In genomic region chr11:22964401-22964800, GRCm38 (mm10) we compare ENCODE assay signal across 24 mouse cellular contexts. TPM values are rescaled to one million over a fixed set of nuclear protein-coding genes. Genes with fewer than 3 reads are reported as not detected.
A peak's percentile ranks its signal among the peaks of the same experiment; 100 is the strongest.
DNase-seq lines count a peak whose midpoint lies in the region; ATAC-seq and TF ChIP-seq lines count a peak whose summit lies in the region.
"Had no signal": no experiment of that assay in that cellular context is flagged by ENCODE, and none has a peak within 500 bp of the region (broad histone marks: within the 10 kb centered on the region; RNA-seq: fewer than 3 reads in every experiment).

No protein-coding gene starts in this region.

- no peak overlapping the region for H3K27ac ChIP-seq in embryonic facial prominence, embryonic 14.5 days (replicated peaks; ENCODE audit: low read depth, low read length)
- H3K27ac ChIP-seq in embryonic facial prominence, embryonic 10.5 days (replicated peaks) = no peak overlapping the region
- H3K27ac ChIP-seq in layer of hippocampus, adult 2 months = peak overlapping the region; percentile 61
- no peak overlapping the region for H3K27ac ChIP-seq in liver, embryonic 15.5 days (replicated peaks)
- H3K27ac ChIP-seq in liver, embryonic 11.5 days (ENCODE audit: low read depth, low read length) = no peak overlapping the region
- H3K27ac ChIP-seq: embryonic facial prominence, embryonic 12.5 days; forebrain, embryonic 12.5 days; forebrain, embryonic 15.5 days; hindbrain, embryonic 10.5 days; hindbrain, embryonic 13.5 days had no signal

- peak; percentile 8 for DNase-seq in embryonic facial prominence, embryonic 14.5 days (ENCODE audit: low spot score)
- DNase-seq in embryonic facial prominence, embryonic 10.5 days (ENCODE audit: low spot score) = no peak
- DNase-seq in layer of hippocampus, adult 2 months (ENCODE audit: low spot score in 2 of 2) = no peak
- no peak for DNase-seq in layer of hippocampus, postnatal 36 days
- no peak for DNase-seq in liver, embryonic 11.5 days (ENCODE audit: low spot score)
- DNase-seq in NIH3T3 (ENCODE audit: low read depth) = peak; percentile 9
- DNase-seq in natural killer cell, adult 2 months (ENCODE audit: low spot score in 2 of 2) = no peak
- DNase-seq: adrenal gland, postnatal 10 days; adrenal gland, postnatal 36 days; cerebellum, adult 18-20 months; cerebellum, adult 9-10 months; cerebellum, postnatal 14 days; gastrocnemius, postnatal 10 days; gastrocnemius, postnatal 36 days had no signal

- peaks cover 12% of the 10 kb centered on the region; the same call in 1 of the 2 replicates for H3K36me3 ChIP-seq in embryonic facial prominence, embryonic 14.5 days (ENCODE audit: control insufficient read depth, insufficient read depth, low read length)
- peaks cover 24% of the 10 kb centered on the region for H3K36me3 ChIP-seq in embryonic facial prominence, embryonic 10.5 days (replicated peaks)
- peaks cover 11% of the 10 kb centered on the region for H3K36me3 ChIP-seq in liver, embryonic 15.5 days (replicated peaks)
- no peaks in the 10 kb centered on the region for H3K36me3 ChIP-seq in liver, embryonic 11.5 days (ENCODE audit: control insufficient read depth, insufficient read depth, low read length)

- H3K9ac ChIP-seq in embryonic facial prominence, embryonic 14.5 days (ENCODE audit: low read depth, low read length) = no peak overlapping the region
- no peak overlapping the region for H3K9ac ChIP-seq in liver, embryonic 15.5 days
- no peak overlapping the region for H3K9ac ChIP-seq in liver, embryonic 11.5 days (ENCODE audit: low read depth, low read length)
- H3K9ac ChIP-seq: embryonic facial prominence, embryonic 12.5 days; forebrain, embryonic 12.5 days; forebrain, embryonic 15.5 days; hindbrain, embryonic 13.5 days had no signal

- no peaks in the 10 kb centered on the region for H3K27me3 ChIP-seq in embryonic facial prominence, embryonic 14.5 days (replicated peaks; ENCODE audit: control insufficient read depth, insufficient read depth, low read length)
- no peaks in the 10 kb centered on the region for H3K27me3 ChIP-seq in embryonic facial prominence, embryonic 10.5 days (replicated peaks; ENCODE audit: low read depth, poor library complexity, severe bottlenecking)
- no peaks in the 10 kb centered on the region for H3K27me3 ChIP-seq in liver, embryonic 15.5 days
- no peaks in the 10 kb centered on the region for H3K27me3 ChIP-seq in liver, embryonic 11.5 days (replicated peaks; ENCODE audit: control insufficient read depth, insufficient read depth, low read length)
- H3K27me3 ChIP-seq: embryonic facial prominence, embryonic 12.5 days; forebrain, embryonic 12.5 days; forebrain, embryonic 15.5 days; hindbrain, embryonic 13.5 days; Patski had no signal

- WGBS in embryonic facial prominence, embryonic 14.5 days = 72% methylated on average over 4 of the region's 4 CpGs
- 83% methylated on average over 4 of the region's 4 CpGs for WGBS in embryonic facial prominence, embryonic 10.5 days
- WGBS in liver, embryonic 15.5 days (ENCODE audit: insufficient replicate concordance) = 71% methylated on average over 4 of the region's 4 CpGs
- 82% methylated on average over 4 of the region's 4 CpGs for WGBS in liver, embryonic 11.5 days

- no peak overlapping the region for H3K4me3 ChIP-seq in embryonic facial prominence, embryonic 14.5 days (ENCODE audit: low read depth, low read length)
- H3K4me3 ChIP-seq in embryonic facial prominence, embryonic 10.5 days = no peak overlapping the region
- H3K4me3 ChIP-seq in layer of hippocampus, adult 2 months = no peak overlapping the region
- no peak overlapping the region for H3K4me3 ChIP-seq in liver, embryonic 15.5 days (replicated peaks)
- no peak overlapping the region for H3K4me3 ChIP-seq in liver, embryonic 11.5 days (ENCODE audit: low read depth, low read length)
- H3K4me3 ChIP-seq: embryonic facial prominence, embryonic 12.5 days; erythroblast, embryonic 14.5 days; forebrain, embryonic 12.5 days; forebrain, embryonic 15.5 days; hindbrain, embryonic 10.5 days; hindbrain, embryonic 13.5 days had no signal

- peaks cover 26% of the 10 kb centered on the region; the same call in 1 of the 2 replicates for H3K9me3 ChIP-seq in embryonic facial prominence, embryonic 14.5 days (ENCODE audit: control insufficient read depth, low read length)
- H3K9me3 ChIP-seq in embryonic facial prominence, embryonic 10.5 days = peaks cover 16% of the 10 kb centered on the region
- no peaks in the 10 kb centered on the region for H3K9me3 ChIP-seq in liver, embryonic 15.5 days (replicated peaks)
- H3K9me3 ChIP-seq in liver, embryonic 11.5 days (ENCODE audit: control insufficient read depth, low read length) = no peaks in the 10 kb centered on the region; the same call in 1 of the 2 replicates
- H3K9me3 ChIP-seq: forebrain, embryonic 12.5 days had no signal

- no peak for TF ChIP-seq CTCF in layer of hippocampus, adult 2 months (conservative IDR thresholded peaks at IDR 0.05)

- no peak overlapping the region for H3K4me2 ChIP-seq in embryonic facial prominence, embryonic 14.5 days (ENCODE audit: low read depth, low read length)
- H3K4me2 ChIP-seq in liver, embryonic 15.5 days = no peak overlapping the region
- no peak overlapping the region for H3K4me2 ChIP-seq in liver, embryonic 11.5 days
- H3K4me2 ChIP-seq: embryonic facial prominence, embryonic 12.5 days; forebrain, embryonic 12.5 days; forebrain, embryonic 15.5 days; heart, embryonic 11.5 days; hindbrain, embryonic 13.5 days had no signal

- no peak for ATAC-seq in embryonic facial prominence, embryonic 14.5 days (ENCODE audit: low read depth)
- peak; percentile 40; the same call in 1 of the 2 replicates for ATAC-seq in liver, embryonic 15.5 days (ENCODE audit: insufficient read depth)
- no peak for ATAC-seq in liver, embryonic 11.5 days (replicated peaks; ENCODE audit: low FRiP score)
- ATAC-seq: forebrain, embryonic 15.5 days; hindbrain, embryonic 16.5 days; Patski had no signal

- H3K4me1 ChIP-seq in embryonic facial prominence, embryonic 14.5 days (ENCODE audit: control insufficient read depth, insufficient read depth, low read length) = no peaks in the 10 kb centered on the region
- H3K4me1 ChIP-seq in embryonic facial prominence, embryonic 10.5 days = 0 out of 2 replicates have a peak, but pooled peaks cover 4% of the 10 kb centered on the region
- 0 out of 2 replicates have a peak, but pooled peaks cover 3% of the 10 kb centered on the region for H3K4me1 ChIP-seq in liver, embryonic 15.5 days (replicated peaks)
- no peaks in the 10 kb centered on the region for H3K4me1 ChIP-seq in liver, embryonic 11.5 days (replicated peaks; ENCODE audit: control insufficient read depth, insufficient read depth, low read length)
- H3K4me1 ChIP-seq: forebrain, embryonic 12.5 days; forebrain, embryonic 15.5 days; hindbrain, embryonic 10.5 days; hindbrain, embryonic 13.5 days had no signal

RNA-seq across cellular contexts. Expression of gene Zrsr1, which starts 7.4 kb away (rescaled TPM):
- polyA plus RNA-seq in embryonic facial prominence, embryonic 14.5 days (2014; fragmentation: Nextera tagmentation; extraction: Ambion mirVana) = 3.5 and 3.8 TPM in 2 replicates
- polyA plus RNA-seq in embryonic facial prominence, embryonic 10.5 days (2016; fragmentation: Nextera tagmentation; extraction: Ambion mirVana) = 2.4 TPM in 2 replicates
- total RNA-seq in layer of hippocampus, adult 2 months (2021) = 10 to 100 TPM; 67.3 to 67.9 TPM
- 10 to 100 TPM; 62.7 to 63.7 TPM for total RNA-seq in layer of hippocampus, postnatal 36 days (2021)
- 1.9 and 2.6 TPM in 2 replicates for polyA plus RNA-seq in liver, embryonic 15.5 days (2015; fragmentation: Nextera tagmentation; extraction: Ambion mirVana)
- polyA plus RNA-seq in liver, embryonic 11.5 days (2014; fragmentation: Nextera tagmentation; extraction: Ambion mirVana) = 1.7 and 2.1 TPM in 2 replicates

RNA-seq across cellular contexts. Expression of gene Gm28048, which starts 17.5 kb away (rescaled TPM):
- 13.6 and 15.0 TPM in 2 replicates for polyA plus RNA-seq in embryonic facial prominence, embryonic 14.5 days (2014; fragmentation: Nextera tagmentation; extraction: Ambion mirVana)
- polyA plus RNA-seq in embryonic facial prominence, embryonic 10.5 days (2016; fragmentation: Nextera tagmentation; extraction: Ambion mirVana) = 4.3 and 4.6 TPM in 2 replicates
- 10 to 100 TPM in 1 of 2 experiments, 1 to 10 TPM in 1; 9.3 to 11.1 TPM for total RNA-seq in layer of hippocampus, adult 2 months (2021)
- total RNA-seq in layer of hippocampus, postnatal 36 days (2021) = 10 to 100 TPM in 1 of 2 experiments, 1 to 10 TPM in 1; 9.2 to 11.3 TPM
- 8.9 and 9.2 TPM in 2 replicates for polyA plus RNA-seq in liver, embryonic 15.5 days (2015; fragmentation: Nextera tagmentation; extraction: Ambion mirVana)
- 17.7 and 20.0 TPM in 2 replicates for polyA plus RNA-seq in liver, embryonic 11.5 days (2014; fragmentation: Nextera tagmentation; extraction: Ambion mirVana)
- polyA plus RNA-seq: erythroblast, embryonic 14.5 days had no signal

RNA-seq across cellular contexts. Expression of gene Commd1, which starts 17.8 kb away (rescaled TPM):
- 374 and 376 TPM in 2 replicates for polyA plus RNA-seq in embryonic facial prominence, embryonic 14.5 days (2014; fragmentation: Nextera tagmentation; extraction: Ambion mirVana)
- 367 and 371 TPM in 2 replicates for polyA plus RNA-seq in embryonic facial prominence, embryonic 10.5 days (2016; fragmentation: Nextera tagmentation; extraction: Ambion mirVana)
- total RNA-seq in layer of hippocampus, adult 2 months (2021) = 10 to 100 TPM; 51.2 to 60.4 TPM
- total RNA-seq in layer of hippocampus, postnatal 36 days (2021) = 10 to 100 TPM; 52.6 to 64.1 TPM
- polyA plus RNA-seq in liver, embryonic 15.5 days (2015; fragmentation: Nextera tagmentation; extraction: Ambion mirVana) = 153 and 167 TPM in 2 replicates
- 331 and 333 TPM in 2 replicates for polyA plus RNA-seq in liver, embryonic 11.5 days (2014; fragmentation: Nextera tagmentation; extraction: Ambion mirVana)

RNA-seq across cellular contexts. Expression of gene Cct4, which starts 25.9 kb away (rescaled TPM):
- 267 and 291 TPM in 2 replicates for polyA plus RNA-seq in embryonic facial prominence, embryonic 14.5 days (2014; fragmentation: Nextera tagmentation; extraction: Ambion mirVana)
- polyA plus RNA-seq in embryonic facial prominence, embryonic 10.5 days (2016; fragmentation: Nextera tagmentation; extraction: Ambion mirVana) = 422 and 440 TPM in 2 replicates
- total RNA-seq in layer of hippocampus, adult 2 months (2021) = 100 to 1,000 TPM; 100 TPM
- total RNA-seq in layer of hippocampus, postnatal 36 days (2021) = 100 to 1,000 TPM; 118 to 121 TPM
- 114 and 123 TPM in 2 replicates for polyA plus RNA-seq in liver, embryonic 15.5 days (2015; fragmentation: Nextera tagmentation; extraction: Ambion mirVana)
- polyA plus RNA-seq in liver, embryonic 11.5 days (2014; fragmentation: Nextera tagmentation; extraction: Ambion mirVana) = 399 and 436 TPM in 2 replicates

RNA-seq across cellular contexts. Expression of gene Fam161a, which starts 42.9 kb away (rescaled TPM):
- 6.7 and 11.8 TPM in 2 replicates for polyA plus RNA-seq in embryonic facial prominence, embryonic 14.5 days (2014; fragmentation: Nextera tagmentation; extraction: Ambion mirVana)
- 2.8 and 2.9 TPM in 2 replicates for polyA plus RNA-seq in embryonic facial prominence, embryonic 10.5 days (2016; fragmentation: Nextera tagmentation; extraction: Ambion mirVana)
- 1 to 10 TPM; 4.6 to 5.2 TPM for total RNA-seq in layer of hippocampus, adult 2 months (2021)
- 1 to 10 TPM; 3.4 to 5.6 TPM for total RNA-seq in layer of hippocampus, postnatal 36 days (2021)
- polyA plus RNA-seq in liver, embryonic 15.5 days (2015; fragmentation: Nextera tagmentation; extraction: Ambion mirVana) = 0.59 and 1.4 TPM in 2 replicates
- polyA plus RNA-seq in liver, embryonic 11.5 days (2014; fragmentation: Nextera tagmentation; extraction: Ambion mirVana) = 1.1 and 1.9 TPM in 2 replicates

Comparison
In these comparisons a context has a peak if more than half of its experiments do, and no peak if none do; other contexts are left out.
1. DNase-seq: peak in embryonic facial prominence, embryonic 14.5 days (single experiment) and NIH3T3 (single experiment); none in embryonic facial prominence, embryonic 10.5 days (single experiment), layer of hippocampus, adult 2 months (0 of 2), layer of hippocampus, postnatal 36 days (0 of 2), liver, embryonic 11.5 days (single experiment) and natural killer cell, adult 2 months (0 of 2).